In genomic region chr16:42876021-42877000, GRCm38 (mm10) we compare ENCODE assay signal across 8 mouse cellular contexts. TPM values are rescaled to one million over a fixed set of nuclear protein-coding genes. Genes with fewer than 3 reads are reported as not detected.
DNase-seq lines count a peak whose midpoint lies in the region; ATAC-seq and TF ChIP-seq lines count a peak whose summit lies in the region.

No protein-coding gene starts in this region.

- peak; percentile 41 for TF ChIP-seq CTCF in heart, adult 2 months (IDR thresholded peaks at IDR 0.05)
- 0 out of 2 replicates have a peak, but pooled peaks have one; percentile 5 for TF ChIP-seq CTCF in kidney, adult 2 months (conservative IDR thresholded peaks at IDR 0.05; ENCODE audit: insufficient read depth, insufficient read length, low read depth, low read length)

- H3K27me3 ChIP-seq in embryonic facial prominence, embryonic 10.5 days (replicated peaks; ENCODE audit: low read depth, poor library complexity, severe bottlenecking) = no peaks in the 10 kb centered on the region
- H3K27me3 ChIP-seq in heart, adult 2 months (ENCODE audit: control insufficient read depth, insufficient read depth, low read length) = no peaks in the 10 kb centered on the region
- no peaks in the 10 kb centered on the region for H3K27me3 ChIP-seq in kidney, adult 2 months (replicated peaks; ENCODE audit: control insufficient read depth, insufficient read depth, low read length)
- no peaks in the 10 kb centered on the region for H3K27me3 ChIP-seq in limb, embryonic 13.5 days
- no peaks in the 10 kb centered on the region for H3K27me3 ChIP-seq in midbrain, embryonic 14.5 days (ENCODE audit: control insufficient read depth, insufficient read depth, low read length)

- DNase-seq in B cell, adult 2 months = peak; percentile 24 to 74
- DNase-seq in adrenal gland, postnatal 14 days = peak; percentile 87
- peak; percentile 13 for DNase-seq in embryonic facial prominence, embryonic 10.5 days (ENCODE audit: low spot score)
- peak; percentile 89 to 92 for DNase-seq in heart, adult 2 months
- peak; percentile 90 for DNase-seq in kidney, adult 2 months
- DNase-seq in midbrain, embryonic 14.5 days = peak; percentile 86
- DNase-seq in spleen, postnatal 10 days (ENCODE audit: low spot score in 2 of 2) = peak; percentile 67 to 68

- intact Hi-C loops in heart, adult 2 months (cut with DNase I) = loop anchor here (1.0 to 5.0 kb wide), 3 partner anchors 31 to 701 kb away; no protein-coding TSS in a partner anchor

- H3K27ac ChIP-seq in embryonic facial prominence, embryonic 10.5 days (replicated peaks) = peak overlapping the region; percentile 97
- peak overlapping the region; percentile 95 for H3K27ac ChIP-seq in heart, adult 2 months
- peak overlapping the region; percentile 92 for H3K27ac ChIP-seq in kidney, adult 2 months (ENCODE audit: insufficient read depth, low read depth, low read length)
- peak overlapping the region; percentile 98 for H3K27ac ChIP-seq in limb, embryonic 13.5 days
- H3K27ac ChIP-seq in midbrain, embryonic 14.5 days (replicated peaks; ENCODE audit: low read depth, low read length) = peak overlapping the region; percentile 94

- no peaks in the 10 kb centered on the region for H3K36me3 ChIP-seq in embryonic facial prominence, embryonic 10.5 days (replicated peaks)
- H3K36me3 ChIP-seq in heart, adult 2 months (ENCODE audit: control insufficient read depth, insufficient read depth, low read length) = peaks cover 4% of the 10 kb centered on the region
- no peaks in the 10 kb centered on the region for H3K36me3 ChIP-seq in kidney, adult 2 months (ENCODE audit: control insufficient read depth, insufficient read depth, low read length)
- H3K36me3 ChIP-seq in limb, embryonic 13.5 days = no peaks in the 10 kb centered on the region
- H3K36me3 ChIP-seq in midbrain, embryonic 14.5 days (ENCODE audit: control insufficient read depth, insufficient read depth, low read length) = no peaks in the 10 kb centered on the region

- H3K4me2 ChIP-seq in limb, embryonic 13.5 days (replicated peaks) = peak overlapping the region; percentile 76
- H3K4me2 ChIP-seq in midbrain, embryonic 14.5 days (ENCODE audit: low read length) = peak overlapping the region; percentile 61

- no peaks in the 10 kb centered on the region for H3K79me2 ChIP-seq in heart, adult 2 months (replicated peaks; ENCODE audit: control insufficient read depth, insufficient read depth, low read length)

- peak overlapping the region; percentile 87 for H3K9ac ChIP-seq in heart, adult 2 months (ENCODE audit: low read depth, low read length)
- H3K9ac ChIP-seq in limb, embryonic 13.5 days = peak overlapping the region; percentile 85
- H3K9ac ChIP-seq in midbrain, embryonic 14.5 days (replicated peaks; ENCODE audit: low read length) = peak overlapping the region; percentile 64

- peak overlapping the region; percentile 73 for H3K4me3 ChIP-seq in embryonic facial prominence, embryonic 10.5 days
- peak overlapping the region; percentile 65 for H3K4me3 ChIP-seq in heart, adult 2 months
- peak overlapping the region; percentile 69 for H3K4me3 ChIP-seq in kidney, adult 2 months (ENCODE audit: insufficient read depth, low read depth, low read length)
- peak overlapping the region; percentile 60 for H3K4me3 ChIP-seq in limb, embryonic 13.5 days
- H3K4me3 ChIP-seq in midbrain, embryonic 14.5 days (replicated peaks; ENCODE audit: low read depth, low read length) = peak overlapping the region; percentile 71

- TF ChIP-seq EP300 in heart, adult 2 months (IDR thresholded peaks at IDR 0.05; ENCODE audit: insufficient read depth, low read depth, low read length) = 0 out of 2 replicates have a peak, but pooled peaks have one; percentile 31

- no peaks in the 10 kb centered on the region for H3K9me3 ChIP-seq in embryonic facial prominence, embryonic 10.5 days
- no peaks in the 10 kb centered on the region for H3K9me3 ChIP-seq in limb, embryonic 13.5 days
- H3K9me3 ChIP-seq in midbrain, embryonic 14.5 days (ENCODE audit: control insufficient read depth, low read length) = no peaks in the 10 kb centered on the region

- ATAC-seq in limb, embryonic 13.5 days (ENCODE audit: low FRiP score, low read depth) = peak; percentile 54
- ATAC-seq in midbrain, embryonic 14.5 days (ENCODE audit: low FRiP score, low TSS enrichment) = peak; percentile 61

- TF ChIP-seq POLR2A in heart, adult 2 months (IDR thresholded peaks at IDR 0.05; ENCODE audit: insufficient read depth, low read depth, low read length) = peak; percentile 73
- peak; percentile 45 for TF ChIP-seq POLR2A in kidney, adult 2 months (IDR thresholded peaks at IDR 0.05; ENCODE audit: low read depth, low read length)

- WGBS in embryonic facial prominence, embryonic 10.5 days = under 1% methylated on average over 62 of the region's 62 CpGs
- 1% methylated on average over 30 of the region's 62 CpGs for WGBS in heart, adult 2 months
- 2% methylated on average over 54 of the region's 62 CpGs for WGBS in kidney, adult 2 months
- under 1% methylated on average over 51 of the region's 62 CpGs for WGBS in limb, embryonic 13.5 days
- WGBS in midbrain, embryonic 14.5 days = under 1% methylated on average over 36 of the region's 62 CpGs

- H3K4me1 ChIP-seq in embryonic facial prominence, embryonic 10.5 days = peaks cover 22% of the 10 kb centered on the region
- no peaks in the 10 kb centered on the region; the same call in 1 of the 2 replicates for H3K4me1 ChIP-seq in heart, adult 2 months (ENCODE audit: control insufficient read depth, insufficient read depth, low read length)
- peaks cover 8% of the 10 kb centered on the region; the same call in 1 of the 2 replicates for H3K4me1 ChIP-seq in kidney, adult 2 months (ENCODE audit: control insufficient read depth, insufficient read depth, low read length)
- H3K4me1 ChIP-seq in limb, embryonic 13.5 days = peaks cover 14% of the 10 kb centered on the region
- no peaks in the 10 kb centered on the region for H3K4me1 ChIP-seq in midbrain, embryonic 14.5 days (ENCODE audit: control insufficient read depth, insufficient read depth, low read length)

RNA-seq across cellular contexts. Expression of gene Zbtb20, which starts 0.6 kb away (rescaled TPM):
- total RNA-seq in adrenal gland, postnatal 14 days (2021) = 143 and 147 TPM in 2 replicates
- 19.6 and 20.1 TPM in 2 replicates for polyA plus RNA-seq in embryonic facial prominence, embryonic 10.5 days (2016; fragmentation: Nextera tagmentation; extraction: Ambion mirVana)
- 100 to 1,000 TPM; 161 to 199 TPM for total RNA-seq in heart, adult 2 months (2021)
- 31.1 TPM in 2 replicates for polyA plus RNA-seq in heart, adult 2 months (2012; rRNA removed)
- 25.1 and 27.1 TPM in 2 replicates for polyA plus RNA-seq in kidney, adult 2 months (2012; rRNA removed)
- polyA plus RNA-seq in limb, embryonic 13.5 days (2015; fragmentation: Nextera tagmentation; extraction: Ambion mirVana) = 22.8 and 22.9 TPM in 2 replicates
- 63.2 and 80.6 TPM in 2 replicates for polyA plus RNA-seq in midbrain, embryonic 14.5 days (2014; fragmentation: Nextera tagmentation; extraction: Ambion mirVana)

Comparison
In these comparisons a context has a peak if more than half of its experiments do, and no peak if none do; other contexts are left out.
1. Peak in every context shown above with its lines: DNase-seq, ATAC-seq, H3K4me3 ChIP-seq and H3K27ac ChIP-seq.
2. DNase-seq: peak in every context shown above with its lines; median percentile 90 in heart, adult 2 months; 90 in kidney, adult 2 months; 87 in adrenal gland, postnatal 14 days; 86 in midbrain, embryonic 14.5 days; 68 in spleen, postnatal 10 days; 49 in B cell, adult 2 months; 13 in embryonic facial prominence, embryonic 10.5 days.